Mouse (Mus musculus) neural tube, embryonic 11.5 days (tissue): Measurements from ENCODE around the gene Hook2. TPM values are rescaled to one million over a fixed set of nuclear protein-coding genes. Genes with fewer than 3 reads are reported as not detected.

ENCODE experiments used
- ATAC-seq: fragments of 200-750 bp; cut with Nextera tagmentation; 2 replicates; pipeline ENCODE4 v1.8.0; 2017; ENCODE audit warnings: moderate number of reproducible peaks, mild to moderate bottlenecking, moderate TSS enrichment, moderate library complexity; ENCODE audit not compliant: insufficient read depth, low FRiP score, low TSS enrichment
- DNase-seq: peaks from one replicate; pipeline ENCODE4 v3.0.0-alpha.2; 2015; ENCODE audit warnings: low spot score
- H3K27ac ChIP-seq: fragments of 300-500 bp; sonication (generic); 2 replicates; pipeline ENCODE4 v1.5.1; 2014; ENCODE audit warnings: low read depth, mild to moderate bottlenecking, low read length
- H3K27me3 ChIP-seq: fragments of 300-500 bp; sonication (generic); 2 replicates; pipeline ENCODE4 v1.6.1; 2014; ENCODE audit warnings: mild to moderate bottlenecking, low read length, mixed read lengths; ENCODE audit not compliant: control insufficient read depth, insufficient read depth
- H3K36me3 ChIP-seq: fragments of 300-500 bp; sonication (generic); 2 replicates; pipeline ENCODE4 v1.6.1; 2014; ENCODE audit warnings: mild to moderate bottlenecking, low read length, moderate library complexity, mixed read lengths; ENCODE audit not compliant: control insufficient read depth, insufficient read depth
- H3K4me1 ChIP-seq: fragments of 300-500 bp; sonication (generic); 2 replicates; pipeline ENCODE4 v1.6.1; 2014; ENCODE audit warnings: low read length, mixed read lengths; ENCODE audit not compliant: control insufficient read depth, insufficient read depth
- H3K4me2 ChIP-seq: fragments of 300-500 bp; sonication (generic); 2 replicates; pipeline ENCODE4 v1.6.1; 2014; ENCODE audit warnings: low read depth, mild to moderate bottlenecking, moderate library complexity
- H3K4me3 ChIP-seq: fragments of 300-500 bp; sonication (generic); 2 replicates; pipeline ENCODE4 v1.5.1; 2014; ENCODE audit warnings: low read depth, low read length
- H3K9ac ChIP-seq: fragments of 300-500 bp; sonication (generic); 2 replicates; pipeline ENCODE4 v1.6.1; 2014; ENCODE audit warnings: mild to moderate bottlenecking, low read length
- H3K9me3 ChIP-seq: fragments of 300-500 bp; sonication (generic); 2 replicates; pipeline ENCODE4 v1.6.1; 2016; ENCODE audit warnings: low read length; ENCODE audit not compliant: control insufficient read depth
- WGBS: fragments of 180-500 bp; shearing (Covaris S2); extraction: QIAGEN DNeasy Blood & Tissue Kit; methylation state at CpG from one replicate; pipeline ENCODE4 v1.1.7; 2014; 5-methylcytosine and 5-hydroxymethylcytosine counted together
- polyA plus RNA-seq: library from polyadenylated mRNA; unstranded; fragments of >200 nt; fragmentation: Nextera tagmentation; extraction: Ambion mirVana; gene quantifications from 2 replicates; pipeline ENCODE4 v1.2.1, GENCODE M21; 2014

Gene Hook2
- polyA plus RNA-seq, 1 experiment from 2014 or later: 12.9 TPM

- no peak overlapping the region for H3K27ac ChIP-seq
- H3K9ac ChIP-seq: no peak overlapping the region
- ATAC-seq (no peak), DNase-seq (no peak)
- H3K4me2 ChIP-seq: no peak overlapping the region
- no peaks in the 10 kb centered on the region for H3K9me3 ChIP-seq
- H3K36me3 ChIP-seq: no peaks in the 10 kb centered on the region
- peaks cover 37% of the 10 kb centered on the region for H3K27me3 ChIP-seq
- WGBS: 80% methylated on average over 15 of the region's 15 CpGs
- peaks cover 46% of the 10 kb centered on the region for H3K4me1 ChIP-seq
- no peak overlapping the region for H3K4me3 ChIP-seq
Measured at GRCm38 (mm10) chr8:84981644-84982498, 8.5 kb upstream of the Hook2 start.

DNA sequence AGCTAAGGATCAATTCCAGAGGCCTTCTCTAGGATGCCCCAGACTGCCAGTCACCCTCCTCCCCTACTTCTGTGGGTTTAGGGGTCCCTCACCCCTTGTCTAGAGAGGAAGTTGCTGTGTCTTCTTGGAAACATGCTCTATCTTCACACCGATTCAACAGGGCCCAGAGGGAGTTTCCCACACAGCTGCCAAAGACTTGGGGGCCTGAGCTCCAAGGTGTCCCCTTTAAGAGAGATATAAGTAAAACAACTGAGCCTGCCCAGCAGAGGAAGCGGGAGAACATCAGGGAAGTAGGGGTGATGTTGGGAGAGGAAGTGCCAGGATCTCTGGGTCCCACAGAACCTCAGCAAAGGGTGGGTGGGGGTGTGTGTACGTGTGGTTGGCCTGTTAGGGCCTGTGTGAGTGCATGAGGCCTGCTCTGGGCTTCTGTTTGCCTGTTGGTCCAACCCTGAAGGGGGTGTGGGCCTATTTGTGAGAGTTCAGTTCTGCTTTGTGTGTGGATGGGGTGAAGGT lies 7.8 kb upstream of the Hook2 start:
- no peaks in the 10 kb centered on the region for H3K36me3 ChIP-seq
- H3K4me1 ChIP-seq: peaks cover 41% of the 10 kb centered on the region
- 67% methylated on average over 3 of the region's 3 CpGs for WGBS
- H3K27ac ChIP-seq: no peak overlapping the region
- no peak overlapping the region for H3K9ac ChIP-seq
- peaks cover 33% of the 10 kb centered on the region for H3K27me3 ChIP-seq
- no peaks in the 10 kb centered on the region for H3K9me3 ChIP-seq
- no peak overlapping the region for H3K4me2 ChIP-seq
- no peak for DNase-seq
- H3K4me3 ChIP-seq: no peak overlapping the region
- ATAC-seq: no peak

- no peaks in the 10 kb centered on the region for H3K36me3 ChIP-seq
- H3K27ac ChIP-seq: no peak overlapping the region
- H3K4me1 ChIP-seq: peaks cover 26% of the 10 kb centered on the region
- DNase-seq (no peak), ATAC-seq (no peak)
- H3K27me3 ChIP-seq: peaks cover 21% of the 10 kb centered on the region
- no peak overlapping the region for H3K4me3 ChIP-seq
- H3K9me3 ChIP-seq: no peaks in the 10 kb centered on the region
- H3K4me2 ChIP-seq: peak overlapping the region; percentile 97
- WGBS: 14% methylated on average over 16 of the region's 16 CpGs
- no peak overlapping the region for H3K9ac ChIP-seq
Measured at GRCm38 (mm10) chr8:84984294-84985048, 5.9 kb upstream of the Hook2 start.

- Histone ChIP-seq H3K9me3 (no peaks in the 10 kb centered on the region), H3K4me3 (peak overlapping the region; percentile 43), H3K27me3 (peaks cover 15% of the 10 kb centered on the region), H3K4me1 (peaks cover 20% of the 10 kb centered on the region), H3K9ac (peak overlapping the region; percentile 43), H3K4me2 (peak overlapping the region; percentile 97), H3K36me3 (no peaks in the 10 kb centered on the region), H3K27ac (no peak overlapping the region)
- DNase-seq: no peak
- WGBS: under 1% methylated on average over 23 of the region's 23 CpGs
- no peak for ATAC-seq
Measured at GRCm38 (mm10) chr8:84985049-84985683, 5.2 kb upstream of the Hook2 start.

DNA sequence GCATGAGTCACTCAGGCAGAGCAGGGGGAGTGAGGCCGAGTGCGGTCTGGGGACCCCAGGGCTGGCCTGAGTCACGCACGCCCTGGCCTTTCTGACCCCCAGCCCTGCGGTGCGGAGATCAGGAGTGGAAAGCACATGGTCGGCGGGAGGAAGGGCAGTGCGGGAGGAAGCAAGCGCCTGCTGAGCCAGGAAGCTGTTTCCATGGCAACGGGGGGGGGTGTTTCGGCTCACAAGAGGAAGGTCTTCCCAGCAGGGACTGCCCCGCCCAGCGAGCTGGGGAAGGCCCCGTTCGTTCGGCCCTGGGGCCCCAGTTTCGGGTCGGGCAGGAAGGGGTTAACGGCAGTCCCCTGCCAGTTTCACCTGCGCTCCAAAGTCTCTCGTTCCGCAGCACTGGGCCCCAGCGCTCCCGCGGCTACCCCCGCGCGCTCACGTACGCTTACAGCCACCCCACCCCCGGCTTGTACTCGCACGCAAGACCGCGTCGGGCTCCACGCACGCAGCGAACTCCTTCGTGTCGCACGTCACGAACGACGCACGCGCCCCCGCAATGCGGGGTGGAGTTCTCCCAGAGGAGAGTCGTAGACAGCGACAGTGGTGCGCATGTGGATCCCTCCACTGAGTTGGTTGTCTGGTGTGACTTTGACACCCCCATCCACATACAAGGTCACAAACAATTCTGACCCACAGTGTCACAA lies 4.6 kb upstream of the Hook2 start:
- WGBS: under 1% methylated on average over 53 of the region's 53 CpGs
- H3K4me3 ChIP-seq: peak overlapping the region; percentile 43
- H3K4me2 ChIP-seq: peak overlapping the region; percentile 97
- H3K9ac ChIP-seq: peak overlapping the region; percentile 43
- DNase-seq (peak; percentile 81), ATAC-seq (no peak)
- H3K4me1 ChIP-seq: peaks cover 20% of the 10 kb centered on the region
- H3K27ac ChIP-seq: no peak overlapping the region
- H3K27me3 ChIP-seq: peaks cover 10% of the 10 kb centered on the region
- no peaks in the 10 kb centered on the region for H3K9me3 ChIP-seq
- H3K36me3 ChIP-seq: no peaks in the 10 kb centered on the region

DNA sequence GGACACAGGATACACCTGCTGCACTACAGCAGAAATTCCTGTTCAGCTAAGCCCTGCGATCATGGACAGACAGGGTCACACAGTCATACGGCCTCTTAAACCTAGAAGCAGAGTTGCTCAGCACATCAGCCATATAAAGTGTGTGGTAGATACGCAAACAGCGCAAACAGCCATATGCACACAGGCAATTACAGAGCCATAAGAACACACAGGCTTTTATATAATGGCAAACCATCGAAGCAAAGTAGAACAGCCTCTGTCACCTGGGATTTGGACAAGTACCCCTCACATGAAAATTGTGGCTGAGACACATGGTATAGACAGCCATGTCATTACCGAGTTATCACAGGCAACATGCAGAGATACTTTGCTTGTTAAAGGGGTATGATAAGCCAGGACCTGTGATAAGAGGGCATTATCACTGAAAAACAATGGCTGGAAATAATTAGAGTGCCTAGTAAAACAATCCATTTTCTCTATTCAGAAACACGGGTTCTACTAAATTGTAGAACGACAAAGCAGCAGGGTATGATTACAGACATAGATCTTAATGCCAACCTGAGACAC lies 3.9 kb upstream of the Hook2 start:
- ATAC-seq (no peak), DNase-seq (no peak)
- H3K36me3 ChIP-seq: no peaks in the 10 kb centered on the region
- peaks cover 18% of the 10 kb centered on the region for H3K4me1 ChIP-seq
- peaks cover 10% of the 10 kb centered on the region for H3K27me3 ChIP-seq
- no peak overlapping the region for H3K9ac ChIP-seq
- peak overlapping the region; percentile 43; the same call in 1 of the 2 replicates for H3K4me3 ChIP-seq
- 46% methylated on average over 8 of the region's 8 CpGs for WGBS
- no peaks in the 10 kb centered on the region for H3K9me3 ChIP-seq
- H3K4me2 ChIP-seq: peak overlapping the region; percentile 97
- no peak overlapping the region for H3K27ac ChIP-seq

GRCm38 (mm10) chr8:84987388-84987787 lies 3.0 kb upstream of the Hook2 start:
- no peak overlapping the region for H3K9ac ChIP-seq
- WGBS: 82% methylated on average over 5 of the region's 5 CpGs
- DNase-seq (no peak), ATAC-seq (no peak)
- no peak overlapping the region for H3K4me2 ChIP-seq
- H3K27ac ChIP-seq: no peak overlapping the region
- peaks cover 18% of the 10 kb centered on the region for H3K4me1 ChIP-seq
- H3K27me3 ChIP-seq: peaks cover 10% of the 10 kb centered on the region
- no peaks in the 10 kb centered on the region for H3K9me3 ChIP-seq
- H3K4me3 ChIP-seq: no peak overlapping the region
- no peaks in the 10 kb centered on the region for H3K36me3 ChIP-seq

DNA sequence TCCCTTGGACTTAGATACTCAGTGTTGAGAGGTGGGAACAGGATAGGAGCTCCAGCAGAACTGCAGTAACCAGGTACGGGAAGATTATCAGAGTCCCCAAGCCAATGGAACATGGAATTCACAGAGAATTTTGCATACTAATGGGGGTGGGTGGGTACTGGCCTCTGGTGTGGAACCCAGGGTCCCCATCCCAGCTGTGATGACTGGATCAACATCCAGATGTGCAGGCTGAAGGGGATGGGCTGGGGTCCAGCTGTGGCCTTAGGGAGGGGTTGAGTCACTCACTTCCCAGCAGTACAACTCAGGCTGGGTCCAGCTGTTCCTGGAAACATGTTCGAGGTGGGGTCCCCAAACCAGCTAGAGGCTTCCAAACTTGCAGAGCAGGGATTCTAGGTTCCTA lies 2.5 kb upstream of the Hook2 start:
- ATAC-seq: no peak
- no peaks in the 10 kb centered on the region for H3K36me3 ChIP-seq
- H3K27me3 ChIP-seq: peaks cover 10% of the 10 kb centered on the region
- DNase-seq: no peak
- 85% methylated on average over 2 of the region's 2 CpGs for WGBS
- H3K4me2 ChIP-seq: no peak overlapping the region
- no peak overlapping the region for H3K9ac ChIP-seq
- no peaks in the 10 kb centered on the region for H3K9me3 ChIP-seq
- H3K4me1 ChIP-seq: peaks cover 18% of the 10 kb centered on the region
- no peak overlapping the region for H3K27ac ChIP-seq
- H3K4me3 ChIP-seq: no peak overlapping the region
